Mouse (Mus musculus) heart, adult 2 months (tissue): ENCODE results near the gene Icos.

ENCODE experiments used
- CTCF ChIP-seq: fragments of 200-600 bp; IDR thresholded peaks from 2 replicates; pipeline ENCODE4 v1.8.1; 2022; ENCODE audit warnings: antibody characterized with exemption, mild to moderate bottlenecking, moderate library complexity
- EP300 ChIP-seq: fragments of 200-500 bp; IDR thresholded peaks from 2 replicates; pipeline ENCODE4 v1.6.1; 2011; ENCODE audit warnings: low read depth, low read length, control low read depth; ENCODE audit not compliant: insufficient read depth
- POLR2A ChIP-seq: fragments of 200-500 bp; IDR thresholded peaks from 2 replicates; pipeline ENCODE4 v1.6.1; 2011; ENCODE audit warnings: mild to moderate bottlenecking, low read depth, low read length, control low read depth; ENCODE audit not compliant: insufficient read depth

GRCm38 (mm10) chr1:60956196-60956595 lies 21.5 kb upstream of the Icos start:
- TF ChIP-seq POLR2A: no peak
- TF ChIP-seq EP300: no peak
- no peak for TF ChIP-seq CTCF
